ENCODE assay signal across 13 mouse cellular contexts in the genomic region with DNA sequence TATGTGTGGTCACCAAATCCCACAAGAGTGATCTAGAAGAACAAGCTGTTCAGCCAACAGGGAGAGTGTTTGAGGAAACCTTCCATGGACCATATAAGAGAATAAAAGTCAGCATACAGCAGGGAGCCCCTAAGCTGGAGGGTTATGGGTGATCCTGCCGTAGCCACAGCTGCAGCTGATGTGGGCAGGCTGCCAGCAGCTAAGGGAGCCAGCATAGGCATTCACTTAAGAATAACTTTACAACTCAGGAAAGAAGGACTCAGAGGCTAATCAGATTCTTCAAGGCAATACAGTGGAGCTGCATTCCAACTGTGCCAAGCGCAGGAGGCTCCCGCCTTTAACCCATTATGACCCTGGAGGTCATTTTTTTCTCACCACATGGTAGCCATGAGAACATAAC.
DNase-seq lines count a peak whose midpoint lies in the region; ATAC-seq and TF ChIP-seq lines count a peak whose summit lies in the region.
"Had no signal": no experiment of that assay in that cellular context is flagged by ENCODE, and none has a peak within 500 bp of the region (broad histone marks: within the 10 kb centered on the region; RNA-seq: fewer than 3 reads in every experiment).

No protein-coding gene starts in this region.

- no peaks in the 10 kb centered on the region for H3K4me1 ChIP-seq in embryonic facial prominence, embryonic 11.5 days (ENCODE audit: control insufficient read depth, insufficient read depth, low read length)
- peaks cover 10% of the 10 kb centered on the region for H3K4me1 ChIP-seq in embryonic facial prominence, embryonic 10.5 days
- no peaks in the 10 kb centered on the region for H3K4me1 ChIP-seq in cerebellum, adult 2 months (ENCODE audit: control insufficient read depth, insufficient read depth, low read length)
- H3K4me1 ChIP-seq: midbrain, embryonic 12.5 days had no signal

- no peaks in the 10 kb centered on the region for H3K27me3 ChIP-seq in embryonic facial prominence, embryonic 11.5 days (ENCODE audit: control insufficient read depth, insufficient read depth, low read length)
- H3K27me3 ChIP-seq in embryonic facial prominence, embryonic 10.5 days (replicated peaks; ENCODE audit: low read depth, poor library complexity, severe bottlenecking) = no peaks in the 10 kb centered on the region
- no peaks in the 10 kb centered on the region for H3K27me3 ChIP-seq in cerebellum, adult 2 months (ENCODE audit: control insufficient read depth, insufficient read depth, low read length)
- H3K27me3 ChIP-seq: embryonic facial prominence, embryonic 15.5 days; midbrain, embryonic 12.5 days had no signal

- no peak overlapping the region for H3K4me3 ChIP-seq in embryonic facial prominence, embryonic 11.5 days (ENCODE audit: low read depth, low read length)
- no peak overlapping the region for H3K4me3 ChIP-seq in embryonic facial prominence, embryonic 10.5 days
- no peak overlapping the region for H3K4me3 ChIP-seq in cerebellum, adult 2 months (replicated peaks; ENCODE audit: insufficient read depth, low read depth, low read length)
- H3K4me3 ChIP-seq: embryonic facial prominence, embryonic 15.5 days; midbrain, embryonic 12.5 days had no signal

- no peak overlapping the region for H3K9ac ChIP-seq in embryonic facial prominence, embryonic 11.5 days (replicated peaks; ENCODE audit: low read length)
- H3K9ac ChIP-seq: embryonic facial prominence, embryonic 15.5 days; midbrain, embryonic 12.5 days had no signal

- DNase-seq in embryonic facial prominence, embryonic 11.5 days (ENCODE audit: low spot score) = no peak
- no peak for DNase-seq in embryonic facial prominence, embryonic 10.5 days (ENCODE audit: low spot score)
- peak; percentile 39 to 46 for DNase-seq in kidney, postnatal 4 days
- no peak for DNase-seq in kidney, adult 9 months
- DNase-seq in testis, postnatal 10 days (ENCODE audit: low spot score) = peak; percentile 52
- DNase-seq in testis, postnatal 14 days (ENCODE audit: low spot score) = no peak
- no peak for DNase-seq in layer of hippocampus, postnatal 10 days (ENCODE audit: low spot score in 2 of 2)
- DNase-seq in cerebellum, adult 2 months = no peak
- DNase-seq: cerebellum, adult 11-12 months; kidney, adult 18-20 months had no signal

- no peak for TF ChIP-seq CTCF in cerebellum, adult 2 months (IDR thresholded peaks at IDR 0.05; ENCODE audit: borderline replicate concordance, insufficient read depth, low read depth, low read length)

- no peaks in the 10 kb centered on the region for H3K36me3 ChIP-seq in embryonic facial prominence, embryonic 11.5 days (replicated peaks; ENCODE audit: control insufficient read depth, insufficient read depth, low read depth, low read length)
- no peaks in the 10 kb centered on the region for H3K36me3 ChIP-seq in embryonic facial prominence, embryonic 10.5 days (replicated peaks)
- H3K36me3 ChIP-seq: embryonic facial prominence, embryonic 15.5 days; G1E; midbrain, embryonic 12.5 days had no signal

- 0 out of 2 replicates have a peak, but pooled peaks have one; percentile 44 for ATAC-seq in embryonic facial prominence, embryonic 11.5 days (replicated peaks; ENCODE audit: insufficient number of reproducible peaks, low FRiP score, low TSS enrichment, low read depth)

- no peak for TF ChIP-seq POLR2A in cerebellum, adult 2 months (IDR thresholded peaks at IDR 0.05; ENCODE audit: borderline replicate concordance, insufficient read depth, low read length)

- no peak overlapping the region for H3K4me2 ChIP-seq in embryonic facial prominence, embryonic 11.5 days (ENCODE audit: low read depth, low read length)
- H3K4me2 ChIP-seq: embryonic facial prominence, embryonic 15.5 days; midbrain, embryonic 12.5 days had no signal

- no peaks in the 10 kb centered on the region for H3K9me3 ChIP-seq in embryonic facial prominence, embryonic 11.5 days (replicated peaks; ENCODE audit: control insufficient read depth, low read length)
- no peaks in the 10 kb centered on the region for H3K9me3 ChIP-seq in embryonic facial prominence, embryonic 10.5 days
- H3K9me3 ChIP-seq: embryonic facial prominence, embryonic 15.5 days; midbrain, embryonic 12.5 days had no signal

- WGBS in embryonic facial prominence, embryonic 11.5 days = 25% methylated on average over 3 of the region's 3 CpGs
- 43% methylated on average over 3 of the region's 3 CpGs for WGBS in embryonic facial prominence, embryonic 10.5 days
- 33% methylated on average over 3 of the region's 3 CpGs for WGBS in cerebellum, adult 2 months

- no peak overlapping the region for H3K27ac ChIP-seq in embryonic facial prominence, embryonic 11.5 days (replicated peaks; ENCODE audit: low read depth, low read length)
- H3K27ac ChIP-seq in embryonic facial prominence, embryonic 10.5 days (replicated peaks) = no peak overlapping the region
- no peak overlapping the region for H3K27ac ChIP-seq in cerebellum, adult 2 months (ENCODE audit: insufficient read depth, low read length)
- H3K27ac ChIP-seq: embryonic facial prominence, embryonic 15.5 days; midbrain, embryonic 12.5 days had no signal

Comparison
In these comparisons a context has a peak if more than half of its experiments do, and no peak if none do; other contexts are left out.
1. DNase-seq: peak in kidney, postnatal 4 days (2 of 2) and testis, postnatal 10 days (single experiment); none in embryonic facial prominence, embryonic 11.5 days (single experiment), embryonic facial prominence, embryonic 10.5 days (single experiment), kidney, adult 9 months (single experiment), testis, postnatal 14 days (single experiment), layer of hippocampus, postnatal 10 days (0 of 2) and cerebellum, adult 2 months (0 of 2).